Mouse (Mus musculus): ENCODE measurements around the gene Olfr190. TPM values are rescaled to one million over a fixed set of nuclear protein-coding genes. Genes with fewer than 3 reads are reported as not detected.
"Not testable (repeated sequence)": the region's sequence is repeated elsewhere in the genome, so short reads cannot be mapped to it uniquely, and the experiment has no call there.

Olfr190 gene
- polyA plus RNA-seq, 2 experiments: not detected

DNA sequence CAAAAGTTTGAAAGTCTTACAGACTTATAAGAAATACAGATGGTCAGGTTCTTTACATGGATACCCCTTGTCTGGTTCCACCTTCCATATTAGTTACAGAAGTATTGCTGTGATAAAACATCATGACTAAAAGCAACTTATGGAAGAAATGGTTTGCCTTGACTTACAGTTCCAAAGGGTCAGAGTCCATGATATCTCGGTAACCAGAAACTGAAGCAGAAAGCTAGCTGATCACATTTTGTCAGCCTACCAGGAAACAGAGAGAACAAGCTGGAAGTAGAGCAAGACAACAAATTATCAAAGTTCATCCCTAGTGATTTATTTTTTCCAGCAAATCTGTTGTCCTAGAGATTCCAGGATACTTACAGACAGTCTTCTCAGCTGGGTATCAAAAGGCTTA is 4.3 kb downstream of the Olfr190 start:
- no peaks in the 10 kb centered on the region for H3K9me3 ChIP-seq (ENCODE audit: control insufficient read depth, low read length)
- 61% methylated on average over 1 of the region's 1 CpGs for WGBS (ENCODE audit: insufficient replicate concordance)
- H3K4me2 ChIP-seq (ENCODE audit: low read depth): no peak overlapping the region
- H3K4me3 ChIP-seq (ENCODE audit: insufficient read depth in 1 of 2, low read depth in 2 of 2, low read length in 2 of 2): no peak overlapping the region
- no peak overlapping the region for H3K27ac ChIP-seq
- no peaks in the 10 kb centered on the region for H3K27me3 ChIP-seq (ENCODE audit: control insufficient read depth, insufficient read depth, low read length)
- no peak for DNase-seq (ENCODE audit: low read depth in 3 of 3, low spot score in 3 of 3)
- H3K4me1 ChIP-seq (replicated peaks; ENCODE audit: control insufficient read depth in 2 of 2, insufficient read depth in 2 of 2, low read length in 1 of 2): no peaks in the 10 kb centered on the region
- H3K9ac ChIP-seq (replicated peaks): no peak overlapping the region
- H3K36me3 ChIP-seq (replicated peaks; ENCODE audit: control insufficient read depth, insufficient read depth, low read depth): no peaks in the 10 kb centered on the region
- TF ChIP-seq EP300 (IDR thresholded peaks at IDR 0.05; ENCODE audit: low read depth): no peak
- no peak for TF ChIP-seq CTCF (IDR thresholded peaks at IDR 0.05; ENCODE audit: low read depth)
- ATAC-seq (ENCODE audit: insufficient read depth): no peak

DNA sequence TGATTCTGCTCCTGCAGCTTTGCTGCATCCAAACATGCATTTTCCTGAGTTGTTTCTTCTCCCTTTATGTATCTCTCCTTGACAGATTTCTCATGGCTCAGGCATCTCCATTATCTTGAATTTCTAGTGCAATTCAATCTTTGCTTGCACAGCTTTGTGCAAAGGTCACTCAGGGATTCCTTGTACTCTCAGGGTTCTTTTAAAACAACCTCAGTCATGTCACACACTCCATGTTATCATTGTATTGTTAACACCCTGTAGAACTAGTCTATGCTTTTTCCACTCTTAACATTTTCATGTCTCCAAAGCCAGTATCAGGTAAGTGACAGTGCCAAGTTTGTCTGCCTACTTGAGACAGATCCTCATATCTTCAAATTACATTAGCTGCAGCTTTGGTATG is 6.0 kb downstream of the Olfr190 start:
- H3K4me1 ChIP-seq (replicated peaks; ENCODE audit: control insufficient read depth in 2 of 2, insufficient read depth in 2 of 2, low read length in 1 of 2): no peaks in the 10 kb centered on the region
- no peaks in the 10 kb centered on the region for H3K27me3 ChIP-seq (ENCODE audit: control insufficient read depth, insufficient read depth, low read length)
- no peak overlapping the region for H3K4me3 ChIP-seq (ENCODE audit: insufficient read depth in 1 of 2, low read depth in 2 of 2, low read length in 2 of 2)
- no peak overlapping the region for H3K4me2 ChIP-seq (ENCODE audit: low read depth)
- TF ChIP-seq EP300 (IDR thresholded peaks at IDR 0.05; ENCODE audit: low read depth): no peak
- TF ChIP-seq CTCF (IDR thresholded peaks at IDR 0.05; ENCODE audit: low read depth): no peak
- H3K36me3 ChIP-seq (replicated peaks; ENCODE audit: control insufficient read depth, insufficient read depth, low read depth): no peaks in the 10 kb centered on the region
- no peak for DNase-seq (ENCODE audit: low read depth in 3 of 3, low spot score in 3 of 3)
- ATAC-seq (ENCODE audit: insufficient read depth): no peak
- H3K9ac ChIP-seq (replicated peaks): no peak overlapping the region
- H3K27ac ChIP-seq: no peak overlapping the region
- no peaks in the 10 kb centered on the region for H3K9me3 ChIP-seq (ENCODE audit: control insufficient read depth, low read length)

GRCm38 (mm10) chr16:59062411-59062810 is 15.4 kb downstream of the Olfr190 start:
- H3K9ac ChIP-seq (replicated peaks); H3K9me3 ChIP-seq (ENCODE audit: control insufficient read depth, low read length); ATAC-seq (ENCODE audit: insufficient read depth); H3K27me3 ChIP-seq (ENCODE audit: control insufficient read depth, insufficient read depth, low read length); H3K4me1 ChIP-seq (replicated peaks; ENCODE audit: control insufficient read depth in 2 of 2, insufficient read depth in 2 of 2, low read length in 1 of 2); H3K4me2 ChIP-seq (ENCODE audit: low read depth); H3K36me3 ChIP-seq (replicated peaks; ENCODE audit: control insufficient read depth, insufficient read depth, low read depth); H3K27ac ChIP-seq; DNase-seq (ENCODE audit: low read depth in 3 of 3, low spot score in 3 of 3); H3K4me3 ChIP-seq (ENCODE audit: insufficient read depth in 1 of 2, low read depth in 2 of 2, low read length in 2 of 2): not testable (repeated sequence)
- 45% methylated on average over 3 of the region's 3 CpGs for WGBS (ENCODE audit: insufficient replicate concordance)

DNA sequence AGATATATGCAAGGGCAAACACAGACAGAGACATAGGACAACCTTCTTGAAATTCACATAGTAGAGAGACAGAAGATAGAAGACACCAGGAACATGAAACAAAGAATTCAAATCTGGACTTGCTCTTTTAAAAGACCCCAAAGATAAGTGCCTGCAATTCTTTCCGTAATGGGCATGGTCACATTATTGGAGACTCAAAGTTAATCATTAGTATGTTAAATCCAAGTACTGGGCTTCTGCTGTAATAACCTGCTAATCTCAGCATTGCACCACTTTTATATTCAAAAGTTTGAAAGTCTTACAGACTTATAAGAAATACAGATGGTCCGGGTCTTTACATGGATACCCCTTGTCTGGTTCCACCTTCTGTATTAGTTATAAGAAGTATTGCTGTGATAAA is 28.5 kb downstream of the Olfr190 start:
- not testable (repeated sequence) for H3K9ac ChIP-seq (replicated peaks); H3K4me3 ChIP-seq (ENCODE audit: insufficient read depth in 1 of 2, low read depth in 2 of 2, low read length in 2 of 2); H3K36me3 ChIP-seq (replicated peaks; ENCODE audit: control insufficient read depth, insufficient read depth, low read depth); H3K4me1 ChIP-seq (replicated peaks; ENCODE audit: control insufficient read depth in 2 of 2, insufficient read depth in 2 of 2, low read length in 1 of 2); H3K9me3 ChIP-seq (ENCODE audit: control insufficient read depth, low read length); H3K27ac ChIP-seq; DNase-seq (ENCODE audit: low read depth in 3 of 3, low spot score in 3 of 3); ATAC-seq (ENCODE audit: insufficient read depth); H3K4me2 ChIP-seq (ENCODE audit: low read depth); H3K27me3 ChIP-seq (ENCODE audit: control insufficient read depth, insufficient read depth, low read length)
- WGBS (ENCODE audit: insufficient replicate concordance): 65% methylated on average over 2 of the region's 2 CpGs

DNA sequence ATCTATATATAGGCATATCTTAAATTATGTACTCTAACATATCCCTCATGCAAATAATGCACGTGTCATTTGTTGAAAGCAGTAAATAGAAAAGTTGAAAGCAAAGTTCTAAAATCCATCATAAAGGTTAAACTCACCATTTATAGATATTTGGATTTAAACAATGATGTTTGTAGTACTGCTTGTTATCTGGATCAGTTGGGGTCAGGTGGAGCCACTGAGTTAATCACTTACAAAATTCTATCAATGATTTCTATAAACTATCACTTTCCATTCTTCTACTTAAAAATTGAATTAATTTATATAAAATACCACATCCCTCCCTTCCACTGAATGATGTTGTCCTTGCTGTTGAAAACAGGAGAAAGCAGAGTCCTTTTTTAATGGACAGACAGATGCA is 28.9 kb downstream of the Olfr190 start:
- Histone ChIP-seq H3K27ac (no peak overlapping the region), H3K27me3 (ENCODE audit: control insufficient read depth, insufficient read depth, low read length) (no peaks in the 10 kb centered on the region), H3K4me2 (ENCODE audit: low read depth) (no peak overlapping the region), H3K4me3 (ENCODE audit: insufficient read depth in 1 of 2, low read depth in 2 of 2, low read length in 2 of 2) (no peak overlapping the region), H3K4me1 (replicated peaks; ENCODE audit: control insufficient read depth in 2 of 2, insufficient read depth in 2 of 2, low read length in 1 of 2) (no peaks in the 10 kb centered on the region), H3K9ac (replicated peaks) (no peak overlapping the region), H3K36me3 (replicated peaks; ENCODE audit: control insufficient read depth, insufficient read depth, low read depth) (no peaks in the 10 kb centered on the region), H3K9me3 (ENCODE audit: control insufficient read depth, low read length) (no peaks in the 10 kb centered on the region)
- ATAC-seq (ENCODE audit: insufficient read depth) (no peak), DNase-seq (ENCODE audit: low read depth in 3 of 3, low spot score in 3 of 3) (no peak)
- 36% methylated on average over 1 of the region's 1 CpGs for WGBS (ENCODE audit: insufficient replicate concordance)
- no peak for TF ChIP-seq CTCF (IDR thresholded peaks at IDR 0.05; ENCODE audit: low read depth)
- no peak for TF ChIP-seq EP300 (IDR thresholded peaks at IDR 0.05; ENCODE audit: low read depth)

GRCm38 (mm10) chr16:59047579-59047978 is 30.2 kb downstream of the Olfr190 start:
- Histone ChIP-seq H3K9ac (replicated peaks) (no peak overlapping the region), H3K36me3 (replicated peaks; ENCODE audit: control insufficient read depth, insufficient read depth, low read depth) (no peaks in the 10 kb centered on the region), H3K9me3 (ENCODE audit: control insufficient read depth, low read length) (no peaks in the 10 kb centered on the region), H3K4me3 (ENCODE audit: insufficient read depth in 1 of 2, low read depth in 2 of 2, low read length in 2 of 2) (no peak overlapping the region), H3K4me1 (replicated peaks; ENCODE audit: control insufficient read depth in 2 of 2, insufficient read depth in 2 of 2, low read length in 1 of 2) (no peaks in the 10 kb centered on the region), H3K27ac (no peak overlapping the region), H3K27me3 (ENCODE audit: control insufficient read depth, insufficient read depth, low read length) (no peaks in the 10 kb centered on the region), H3K4me2 (ENCODE audit: low read depth) (no peak overlapping the region)
- WGBS (ENCODE audit: insufficient replicate concordance): 47% methylated on average over 4 of the region's 4 CpGs
- TF ChIP-seq EP300 (IDR thresholded peaks at IDR 0.05; ENCODE audit: low read depth) (no peak), CTCF (IDR thresholded peaks at IDR 0.05; ENCODE audit: low read depth) (no peak)
- no peak for DNase-seq (ENCODE audit: low read depth in 3 of 3, low spot score in 3 of 3)
- no peak for ATAC-seq (ENCODE audit: insufficient read depth)

Measured in liver, embryonic 14.5 days (tissue).